Mouse (Mus musculus) erythroblast, embryonic 14.5 days (primary cell): ENCODE data around the gene Hoxb2.

Experiments used
- GATA1 ChIP-seq: IDR thresholded peaks from 2 replicates; pipeline ENCODE4 v1.6.1; 2012; ENCODE audit warnings: low read length, inconsistent platforms, mixed read lengths
- TAL1 ChIP-seq: IDR thresholded peaks from 3 replicates; pipeline ENCODE4 v1.6.1; 2012; ENCODE audit warnings: low read length, inconsistent platforms, mixed read lengths

GRCm38 (mm10) chr11:96314671-96315343 lies 35.5 kb upstream of the Hoxb2 start:
- no peak for TF ChIP-seq TAL1
- no peak for TF ChIP-seq GATA1
